Mouse (Mus musculus) cerebral cortex, adult 2 months (tissue): Measurements from ENCODE around the gene Galnt10.

Source experiments
- WGBS: fragments of 180-500 bp; shearing (Covaris S2); methylation state at CpG from one replicate; pipeline ENCODE4 v1.1.7; 2018; 5-methylcytosine and 5-hydroxymethylcytosine counted together

Gene Galnt10

GRCm38 (mm10) chr11:57644245-57645017 lies 811 bp upstream of the Galnt10 start:
- 3% methylated on average over 30 of the region's 30 CpGs for WGBS

GRCm38 (mm10) chr11:57645847-57646246 lies 605 bp downstream of the Galnt10 start:
- 38% methylated on average over 8 of the region's 8 CpGs for WGBS

GRCm38 (mm10) chr11:57646416-57646815 lies 1.2 kb downstream of the Galnt10 start:
- 75% methylated on average over 1 of the region's 1 CpGs for WGBS

- WGBS = 90% methylated on average over 8 of the region's 8 CpGs
Observed at GRCm38 (mm10) chr11:57646940-57647339, 1.7 kb downstream of the Galnt10 start.

GRCm38 (mm10) chr11:57647446-57647845 lies 2.2 kb downstream of the Galnt10 start:
- 73% methylated on average over 5 of the region's 5 CpGs for WGBS

- WGBS = 90% methylated on average over 11 of the region's 11 CpGs
Observed at GRCm38 (mm10) chr11:57648196-57648800, 3.1 kb downstream of the Galnt10 start.

GRCm38 (mm10) chr11:57649269-57649668 lies 4.0 kb downstream of the Galnt10 start:
- WGBS = 94% methylated on average over 4 of the region's 4 CpGs

GRCm38 (mm10) chr11:57649671-57650070 lies 4.4 kb downstream of the Galnt10 start:
- WGBS = 91% methylated on average over 10 of the region's 10 CpGs

- 77% methylated on average over 2 of the region's 2 CpGs for WGBS
Observed at GRCm38 (mm10) chr11:57650867-57651266, 5.6 kb downstream of the Galnt10 start.

- 23% methylated on average over 15 of the region's 15 CpGs for WGBS
Observed at GRCm38 (mm10) chr11:57651281-57651810, 6.1 kb downstream of the Galnt10 start.

- 88% methylated on average over 23 of the region's 23 CpGs for WGBS
Observed at GRCm38 (mm10) chr11:57652206-57652922, 7.1 kb downstream of the Galnt10 start.

GRCm38 (mm10) chr11:57652923-57653660 lies 7.8 kb downstream of the Galnt10 start:
- WGBS = 92% methylated on average over 14 of the region's 14 CpGs

GRCm38 (mm10) chr11:57653796-57654195 lies 8.6 kb downstream of the Galnt10 start:
- WGBS = 94% methylated on average over 5 of the region's 5 CpGs

- WGBS = 80% methylated on average over 4 of the region's 4 CpGs
Observed at GRCm38 (mm10) chr11:57654386-57654785, 9.1 kb downstream of the Galnt10 start.

- WGBS = 77% methylated on average over 5 of the region's 5 CpGs
Observed at GRCm38 (mm10) chr11:57654977-57655397, 9.7 kb downstream of the Galnt10 start.

- WGBS = 82% methylated on average over 10 of the region's 10 CpGs
Observed at GRCm38 (mm10) chr11:57655669-57656325, 10.6 kb downstream of the Galnt10 start.

GRCm38 (mm10) chr11:57656602-57657275 lies 11.5 kb downstream of the Galnt10 start:
- 70% methylated on average over 8 of the region's 8 CpGs for WGBS

- WGBS = 93% methylated on average over 9 of the region's 9 CpGs
Observed at GRCm38 (mm10) chr11:57657370-57658072, 12.3 kb downstream of the Galnt10 start.

GRCm38 (mm10) chr11:57658214-57658613 lies 13.0 kb downstream of the Galnt10 start:
- 93% methylated on average over 3 of the region's 3 CpGs for WGBS

GRCm38 (mm10) chr11:57658751-57659150 lies 13.5 kb downstream of the Galnt10 start:
- WGBS = 95% methylated on average over 6 of the region's 6 CpGs
